Mouse (Mus musculus) myocyte (in vitro differentiated cells): ENCODE data around the gene Cep128.

ENCODE experiments used
- CEBPB ChIP-seq: IDR thresholded peaks from 2 replicates; pipeline ENCODE4 v1.6.1; 2011; ENCODE audit warnings: mild to moderate bottlenecking, moderate library complexity; ENCODE audit not compliant: poor library complexity, insufficient read depth, severe bottlenecking
- MAX ChIP-seq: IDR thresholded peaks from one replicate; pipeline ENCODE4 v1.6.1; 2011; ENCODE audit warnings: low read depth, mild to moderate bottlenecking, control low read depth
- MYOD1 ChIP-seq, 3 experiments: IDR thresholded peaks; one replicate each; pipeline ENCODE4 v1.6.1; 2011; ENCODE audit warnings: control low read depth in 2 of 3, low read depth in 2 of 3, mild to moderate bottlenecking in 2 of 3, moderate library complexity in 1 of 3; ENCODE audit not compliant: insufficient read length in 2 of 3, control insufficient read depth in 1 of 3
- MYOG ChIP-seq, 3 experiments: IDR thresholded peaks; one replicate each; pipeline ENCODE4 v1.6.1; 2011; ENCODE audit warnings: control low read depth in 2 of 3, low read depth in 2 of 3, mild to moderate bottlenecking in 2 of 3; ENCODE audit not compliant: insufficient read length in 2 of 3, control insufficient read depth in 1 of 3, insufficient read depth in 1 of 3
- POLR2A ChIP-seq: IDR thresholded peaks from one replicate; pipeline ENCODE4 v1.6.1; 2011; ENCODE audit warnings: low read depth, mild to moderate bottlenecking, control low read depth, moderate library complexity; ENCODE audit not compliant: insufficient read length
- REST ChIP-seq: IDR thresholded peaks from one replicate; pipeline ENCODE4 v1.6.1; 2011; ENCODE audit warnings: mild to moderate bottlenecking, control low read depth, moderate library complexity; ENCODE audit not compliant: insufficient read depth, insufficient read length
- TCF12 ChIP-seq: IDR thresholded peaks from one replicate; pipeline ENCODE4 v1.6.1; 2011; ENCODE audit warnings: mild to moderate bottlenecking, control low read depth; ENCODE audit not compliant: poor library complexity, insufficient read depth, severe bottlenecking

GRCm38 (mm10) chr12:91269634-91270033 lies 114.6 kb downstream of the Cep128 start:
- TF ChIP-seq POLR2A (no peak), REST (no peak), TCF12 (no peak), MYOG (IDR thresholded peaks at IDR 0.05; ENCODE audit: control insufficient read depth in 1 of 3, insufficient read depth in 1 of 3, insufficient read length in 2 of 3, low read depth in 2 of 3) (no peak), MAX (no peak), MYOD1 (IDR thresholded peaks at IDR 0.05; ENCODE audit: control insufficient read depth in 1 of 3, insufficient read length in 2 of 3, low read depth in 2 of 3) (no peak), CEBPB (no peak)
